ENCODE assay signal across 14 mouse cellular contexts in the genomic region with DNA sequence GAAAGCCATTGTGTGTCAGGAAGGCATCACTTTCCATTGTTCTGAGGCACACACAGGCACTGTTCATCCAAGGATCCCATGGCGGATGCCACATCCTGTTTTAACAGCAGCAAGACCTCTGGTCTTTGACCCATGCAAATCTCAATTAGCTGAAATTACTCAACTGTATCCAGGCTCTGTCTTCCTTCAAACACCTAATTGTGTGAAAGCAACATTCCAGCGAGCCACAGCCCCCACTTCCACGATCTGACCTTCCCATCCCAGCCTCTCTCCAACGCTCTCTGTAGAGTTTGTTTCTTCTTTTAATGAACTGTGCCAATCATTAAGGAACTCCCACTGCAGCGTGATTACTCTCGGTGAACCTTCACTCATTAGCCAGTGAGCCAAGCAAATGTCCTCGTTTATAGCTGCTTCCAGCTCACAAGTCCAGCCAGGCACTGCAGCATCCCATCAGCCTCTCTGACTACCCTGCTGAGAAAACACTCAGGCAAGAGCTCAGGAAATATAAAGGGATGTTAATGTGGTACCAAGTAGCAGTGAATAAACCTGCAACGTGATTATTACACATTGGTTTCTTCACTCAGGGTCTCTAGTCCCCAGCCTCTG.
DNase-seq lines count a peak whose midpoint lies in the region; ATAC-seq and TF ChIP-seq lines count a peak whose summit lies in the region.
"Had no signal": no experiment of that assay in that cellular context is flagged by ENCODE, and none has a peak within 500 bp of the region (broad histone marks: within the 10 kb centered on the region; RNA-seq: fewer than 3 reads in every experiment).

No protein-coding gene starts in this region.

- H3K9ac ChIP-seq in liver, adult 2 months (ENCODE audit: low read depth, low read length): no peak overlapping the region
- no peak overlapping the region for H3K9ac ChIP-seq in liver, embryonic 11.5 days (ENCODE audit: low read depth, low read length)
- no peak overlapping the region for H3K9ac ChIP-seq in hindbrain, embryonic 12.5 days
- no peak overlapping the region for H3K9ac ChIP-seq in kidney, embryonic 15.5 days
- no peak overlapping the region for H3K9ac ChIP-seq in neural tube, embryonic 15.5 days (replicated peaks)
- H3K9ac ChIP-seq in heart, embryonic 12.5 days: no peak overlapping the region
- H3K9ac ChIP-seq: liver, embryonic 13.5 days had no signal

- 70% methylated on average over 8 of the region's 8 CpGs for WGBS in liver, adult 2 months
- WGBS in liver, embryonic 11.5 days: 43% methylated on average over 8 of the region's 8 CpGs
- 20% methylated on average over 8 of the region's 8 CpGs for WGBS in hindbrain, embryonic 12.5 days
- WGBS in kidney, embryonic 15.5 days: 11% methylated on average over 8 of the region's 8 CpGs
- 8% methylated on average over 8 of the region's 8 CpGs for WGBS in neural tube, embryonic 15.5 days
- whole genome bisulfite sequencing in heart, embryonic 12.5 days: 45% methylated on average over 8 of the region's 8 CpGs

- no peak overlapping the region for H3K4me3 ChIP-seq in liver, adult 2 months (ENCODE audit: insufficient read depth, low read depth, low read length)
- no peak overlapping the region for H3K4me3 ChIP-seq in liver, embryonic 11.5 days (ENCODE audit: low read depth, low read length)
- H3K4me3 ChIP-seq in hindbrain, embryonic 12.5 days: no peak overlapping the region
- no peak overlapping the region for H3K4me3 ChIP-seq in kidney, embryonic 15.5 days (replicated peaks)
- H3K4me3 ChIP-seq in neural tube, embryonic 15.5 days (replicated peaks): no peak overlapping the region
- no peak overlapping the region for H3K4me3 ChIP-seq in heart, embryonic 12.5 days
- H3K4me3 ChIP-seq: liver, embryonic 13.5 days had no signal

- H3K4me1 ChIP-seq in liver, adult 2 months (ENCODE audit: control insufficient read depth, insufficient read depth, low read length): no peaks in the 10 kb centered on the region
- H3K4me1 ChIP-seq in liver, embryonic 11.5 days (replicated peaks; ENCODE audit: control insufficient read depth, insufficient read depth, low read length): no peaks in the 10 kb centered on the region
- H3K4me1 ChIP-seq in hindbrain, embryonic 12.5 days: peaks cover 15% of the 10 kb centered on the region; the same call in 1 of the 2 replicates
- H3K4me1 ChIP-seq in kidney, embryonic 15.5 days: peaks cover 27% of the 10 kb centered on the region
- H3K4me1 ChIP-seq in neural tube, embryonic 15.5 days: peaks cover 10% of the 10 kb centered on the region
- 0 out of 2 replicates have a peak, but pooled peaks cover 10% of the 10 kb centered on the region for H3K4me1 ChIP-seq in heart, embryonic 12.5 days (replicated peaks)
- H3K4me1 ChIP-seq: liver, embryonic 13.5 days had no signal

- no peak for ATAC-seq in liver, embryonic 11.5 days (replicated peaks; ENCODE audit: low FRiP score)
- no peak for ATAC-seq in hindbrain, embryonic 12.5 days (ENCODE audit: low FRiP score)
- ATAC-seq in kidney, embryonic 15.5 days (replicated peaks; ENCODE audit: low FRiP score): peak; percentile 94
- ATAC-seq in neural tube, embryonic 15.5 days (ENCODE audit: low FRiP score): peak; percentile 59
- no peak for ATAC-seq in heart, embryonic 12.5 days (ENCODE audit: insufficient number of reproducible peaks, low FRiP score)
- no peak for ATAC-seq in megakaryocyte, adult 5-6 weeks (ENCODE audit: poor library complexity, severe bottlenecking)

- H3K36me3 ChIP-seq in liver, adult 2 months (ENCODE audit: control insufficient read depth, insufficient read depth, low read length): no peaks in the 10 kb centered on the region
- no peaks in the 10 kb centered on the region for H3K36me3 ChIP-seq in liver, embryonic 11.5 days (ENCODE audit: control insufficient read depth, insufficient read depth, low read length)
- no peaks in the 10 kb centered on the region for H3K36me3 ChIP-seq in hindbrain, embryonic 12.5 days
- no peaks in the 10 kb centered on the region for H3K36me3 ChIP-seq in kidney, embryonic 15.5 days
- H3K36me3 ChIP-seq in neural tube, embryonic 15.5 days: no peaks in the 10 kb centered on the region
- no peaks in the 10 kb centered on the region for H3K36me3 ChIP-seq in heart, embryonic 12.5 days
- H3K36me3 ChIP-seq: liver, embryonic 13.5 days had no signal

- peak overlapping the region; percentile 33 for H3K27ac ChIP-seq in liver, adult 2 months (replicated peaks; ENCODE audit: insufficient read depth, low read depth, low read length)
- H3K27ac ChIP-seq in liver, embryonic 11.5 days (ENCODE audit: low read depth, low read length): no peak overlapping the region
- H3K27ac ChIP-seq in hindbrain, embryonic 12.5 days: 0 out of 2 replicates have a peak overlapping the region, but pooled peaks have one; percentile 12
- H3K27ac ChIP-seq in kidney, embryonic 15.5 days: peak overlapping the region; percentile 69
- H3K27ac ChIP-seq in neural tube, embryonic 15.5 days (replicated peaks): peak overlapping the region; percentile 54
- H3K27ac ChIP-seq in heart, embryonic 12.5 days (ENCODE audit: poor library complexity, severe bottlenecking): no peak overlapping the region
- H3K27ac ChIP-seq: liver, embryonic 13.5 days had no signal

- no peak overlapping the region for H3K4me2 ChIP-seq in liver, embryonic 11.5 days
- H3K4me2 ChIP-seq in hindbrain, embryonic 12.5 days (replicated peaks): peak overlapping the region; percentile 6; the same call in 1 of the 2 replicates
- 0 out of 2 replicates have a peak overlapping the region, but pooled peaks have one; percentile 12 for H3K4me2 ChIP-seq in kidney, embryonic 15.5 days
- no peak overlapping the region for H3K4me2 ChIP-seq in neural tube, embryonic 15.5 days
- H3K4me2 ChIP-seq in heart, embryonic 12.5 days: no peak overlapping the region
- H3K4me2 ChIP-seq: liver, embryonic 13.5 days had no signal

- no peak for TF ChIP-seq CTCF in liver, adult 2 months (IDR thresholded peaks at IDR 0.05; ENCODE audit: low read depth, low read length)

- peak; percentile 31 for DNase-seq in liver, adult 2 months (ENCODE audit: extremely low read depth, low read depth, low spot score)
- no peak for DNase-seq in liver, embryonic 11.5 days (ENCODE audit: low spot score)
- DNase-seq in layer of hippocampus, adult 8-10 months (ENCODE audit: low spot score in 2 of 2): no peak
- DNase-seq: adrenal gland, adult 2 months; heart, postnatal 14 days; liver, embryonic 13.5 days; lung, postnatal 4 days; right cerebral cortex, postnatal 25 days; thymus, postnatal 14 days had no signal

- no peaks in the 10 kb centered on the region for H3K9me3 ChIP-seq in liver, embryonic 11.5 days (ENCODE audit: control insufficient read depth, low read length)
- no peaks in the 10 kb centered on the region for H3K9me3 ChIP-seq in hindbrain, embryonic 12.5 days (replicated peaks)
- no peaks in the 10 kb centered on the region for H3K9me3 ChIP-seq in kidney, embryonic 15.5 days (replicated peaks)
- H3K9me3 ChIP-seq in neural tube, embryonic 15.5 days (replicated peaks): no peaks in the 10 kb centered on the region
- peaks cover 5% of the 10 kb centered on the region; the same call in 1 of the 2 replicates for H3K9me3 ChIP-seq in heart, embryonic 12.5 days (replicated peaks)
- H3K9me3 ChIP-seq: liver, embryonic 13.5 days had no signal

- H3K27me3 ChIP-seq in liver, adult 2 months (ENCODE audit: control insufficient read depth, insufficient read depth, low read length): no peaks in the 10 kb centered on the region
- H3K27me3 ChIP-seq in liver, embryonic 11.5 days (replicated peaks; ENCODE audit: control insufficient read depth, insufficient read depth, low read length): no peaks in the 10 kb centered on the region
- H3K27me3 ChIP-seq in hindbrain, embryonic 12.5 days: peaks cover 9% of the 10 kb centered on the region
- H3K27me3 ChIP-seq in kidney, embryonic 15.5 days: peaks cover 5% of the 10 kb centered on the region; the same call in 1 of the 2 replicates
- H3K27me3 ChIP-seq in neural tube, embryonic 15.5 days (replicated peaks): no peaks in the 10 kb centered on the region
- H3K27me3 ChIP-seq in heart, embryonic 12.5 days (replicated peaks): peaks cover 3% of the 10 kb centered on the region; the same call in 1 of the 2 replicates
- H3K27me3 ChIP-seq: liver, embryonic 13.5 days had no signal

- TF ChIP-seq POLR2A in liver, adult 2 months (IDR thresholded peaks at IDR 0.05; ENCODE audit: extremely low read depth, insufficient read depth, low read length): no peak

- H3K79me2 ChIP-seq in liver, adult 2 months (ENCODE audit: control insufficient read depth, insufficient read depth, low read length): no peaks in the 10 kb centered on the region

Comparison
In these comparisons a context has a peak if more than half of its experiments do, and no peak if none do; other contexts are left out.
1. H3K27ac ChIP-seq: peak in liver, adult 2 months (single experiment), hindbrain, embryonic 12.5 days (single experiment), kidney, embryonic 15.5 days (single experiment) and neural tube, embryonic 15.5 days (single experiment); none in liver, embryonic 11.5 days (single experiment) and heart, embryonic 12.5 days (single experiment).
2. ATAC-seq: peak in kidney, embryonic 15.5 days (single experiment) and neural tube, embryonic 15.5 days (single experiment); none in liver, embryonic 11.5 days (single experiment), hindbrain, embryonic 12.5 days (single experiment), heart, embryonic 12.5 days (single experiment) and megakaryocyte, adult 5-6 weeks (single experiment).
3. H3K4me2 ChIP-seq: peak in hindbrain, embryonic 12.5 days (single experiment) and kidney, embryonic 15.5 days (single experiment); none in liver, embryonic 11.5 days (single experiment), neural tube, embryonic 15.5 days (single experiment) and heart, embryonic 12.5 days (single experiment).